Mouse (Mus musculus) liver, embryonic 14.5 days (tissue): ENCODE data around the gene Plppr1.

Experiments used
- CTCF ChIP-seq: IDR thresholded peaks from 2 replicates; pipeline ENCODE4 v1.5.1; 2016; ENCODE audit warnings: antibody characterized with exemption, low read depth, control low read depth
- EP300 ChIP-seq: IDR thresholded peaks from 2 replicates; pipeline ENCODE4 v1.6.1; 2016; ENCODE audit warnings: antibody characterized with exemption, low read depth

DNA sequence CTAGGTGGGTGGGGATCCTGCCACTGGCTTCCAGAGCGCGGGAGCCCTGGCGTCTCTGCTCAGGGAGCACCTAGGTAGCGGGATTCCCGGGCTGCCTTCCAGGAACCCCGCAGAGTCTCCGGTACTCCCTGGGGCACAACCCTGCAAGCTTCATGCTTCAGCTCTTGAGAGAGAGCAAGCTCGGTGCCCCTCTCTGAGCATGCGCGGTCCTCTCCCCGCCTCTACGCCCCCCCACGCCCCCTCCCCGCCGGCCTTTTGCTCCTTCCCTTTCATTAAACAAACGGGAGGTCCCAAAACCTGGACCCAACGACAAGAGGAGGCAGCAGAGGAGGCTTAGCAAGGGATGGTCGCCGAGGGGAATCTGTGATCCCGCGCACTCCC, at the start of gene Plppr1:
- TF ChIP-seq CTCF (no peak), EP300 (no peak)
